Mouse (Mus musculus) Patski (cell line): ENCODE results near the gene Spi1. TPM values are rescaled to one million over a fixed set of nuclear protein-coding genes. Genes with fewer than 3 reads are reported as not detected.

Experiments
- ATAC-seq: fragments of 100-300 bp; one replicate; pipeline ENCODE4 v1.8.0; 2021
- CTCF ChIA-PET: fragments of 350-600 bp; sonication (Branson Sonifier 250); formaldehyde crosslinking; loops from one replicate; lab custom pipeline; 2022; ENCODE audit warnings: inconsistent platforms; lab: Charles Lee
- POLR2A ChIA-PET: fragments of 350-600 bp; sonication (Branson Sonifier 250); formaldehyde crosslinking; loops from one replicate; lab custom pipeline; 2022; ENCODE audit warnings: antibody characterized with exemption, inconsistent platforms; lab: Charles Lee
- DNase-seq: peaks from one replicate; pipeline ENCODE4 v3.0.0-alpha.2; 2011; ENCODE audit warnings: low read depth, low spot score
- H3K27me3 ChIP-seq: fragments of 371-371 bp; one replicate; pipeline ENCODE4 v1.5.1; 2021
- CTCF ChIP-seq: fragments of 100-300 bp; IDR thresholded peaks from one replicate; pipeline ENCODE4 v1.5.1; 2021
- in situ Hi-C: fragments of 300-500 bp; cut with MboI; formaldehyde crosslinking; loops from 3 replicates; pipeline ENCODE4 v1.11.1; 2018; ENCODE audit warnings: low pct_unique_long_range_greater_than_20kb, mixed read lengths
- polyA plus RNA-seq: library from polyadenylated mRNA; unstranded; gene quantifications from one replicate; pipeline ENCODE4 v1.2.3, GENCODE M21; 2021

Gene Spi1
- polyA plus RNA-seq, 1 experiment from 2014 or later: 1.1 TPM

- DNase-seq (no peak), ATAC-seq (no peak)
- TF ChIP-seq CTCF: no peak
- in situ Hi-C loops: loop anchor here (10.0 kb wide), 1 partner anchor 367 kb away; no protein-coding TSS in a partner anchor
- H3K27me3 ChIP-seq: peaks cover 14% of the 10 kb centered on the region
- ChIA-PET CTCF (interaction anchor here (1.5 kb wide), 1 partner anchor 52 kb away, joined by 4 read pairs; no protein-coding TSS in a partner anchor), POLR2A (no interaction called here)
These were observed 35.5 kb downstream of the Spi1 start, which contains the start of gene Mybpc3 for GRCm38 (mm10) chr2:91117585-91118275. Mybpc3 (plus strand) TSS chr2:91118144.

- CTCF ChIA-PET: interaction anchor here (1.5 kb wide), 1 partner anchor 53 kb away, joined by 4 read pairs; no protein-coding TSS in a partner anchor
- in situ Hi-C loops: loop anchor here (10.0 kb wide), 1 partner anchor 366 kb away; no protein-coding TSS in a partner anchor
- ATAC-seq: no peak
- no peak for TF ChIP-seq CTCF
- peaks cover 14% of the 10 kb centered on the region for H3K27me3 ChIP-seq
- no peak for DNase-seq
- POLR2A ChIA-PET: no interaction called here
These were observed 36.5 kb downstream of the Spi1 start for GRCm38 (mm10) chr2:91118647-91119046.

- ChIA-PET CTCF (no interaction called here), POLR2A (no interaction called here)
- H3K27me3 ChIP-seq: peaks cover 14% of the 10 kb centered on the region
- DNase-seq (no peak), ATAC-seq (no peak)
- no peak for TF ChIP-seq CTCF
- in situ Hi-C loops: loop anchor here (10.0 kb wide), 1 partner anchor 366 kb away; no protein-coding TSS in a partner anchor
These were observed 36.9 kb downstream of the Spi1 start for GRCm38 (mm10) chr2:91119061-91119460.

GRCm38 (mm10) chr2:91119551-91119950, 37.4 kb downstream of the Spi1 start:
- ChIA-PET POLR2A (no interaction called here), CTCF (no interaction called here)
- TF ChIP-seq CTCF: no peak
- in situ Hi-C loops: loop anchor here (10.0 kb wide), 1 partner anchor 365 kb away; no protein-coding TSS in a partner anchor
- peaks cover 14% of the 10 kb centered on the region for H3K27me3 ChIP-seq
- ATAC-seq: no peak
- no peak for DNase-seq

GRCm38 (mm10) chr2:91120261-91120671, 38.1 kb downstream of the Spi1 start:
- ChIA-PET CTCF (no interaction called here), POLR2A (no interaction called here)
- H3K27me3 ChIP-seq: peaks cover 14% of the 10 kb centered on the region
- in situ Hi-C loops: no loop called here
- ATAC-seq (no peak), DNase-seq (no peak)
- TF ChIP-seq CTCF: no peak

- in situ Hi-C loops: no loop called here
- CTCF ChIA-PET: no interaction called here
- DNase-seq (no peak), ATAC-seq (no peak)
- peaks cover 14% of the 10 kb centered on the region for H3K27me3 ChIP-seq
- no peak for TF ChIP-seq CTCF
- POLR2A ChIA-PET: no interaction called here
These were observed 38.8 kb downstream of the Spi1 start for GRCm38 (mm10) chr2:91121011-91121410.

- ChIA-PET CTCF (no interaction called here), POLR2A (no interaction called here)
- H3K27me3 ChIP-seq: peaks cover 14% of the 10 kb centered on the region
- DNase-seq (no peak), ATAC-seq (no peak)
- in situ Hi-C loops: no loop called here
- TF ChIP-seq CTCF: no peak
These were observed 39.3 kb downstream of the Spi1 start for GRCm38 (mm10) chr2:91121497-91121896.

- no peak for TF ChIP-seq CTCF
- H3K27me3 ChIP-seq: peaks cover 14% of the 10 kb centered on the region
- ChIA-PET POLR2A (no interaction called here), CTCF (interaction anchor here (1.0 kb wide), 1 partner anchor 8 kb away, joined by 3 read pairs; no protein-coding TSS in a partner anchor)
- ATAC-seq: no peak
- in situ Hi-C loops: no loop called here
- no peak for DNase-seq
These were observed 41.3 kb downstream of the Spi1 start for GRCm38 (mm10) chr2:91123521-91123920.

GRCm38 (mm10) chr2:91125101-91125500, 42.9 kb downstream of the Spi1 start:
- DNase-seq: no peak
- no peak for ATAC-seq
- H3K27me3 ChIP-seq: peaks cover 12% of the 10 kb centered on the region
- no peak for TF ChIP-seq CTCF
- CTCF ChIA-PET: no interaction called here
- POLR2A ChIA-PET: no interaction called here
- in situ Hi-C loops: no loop called here

GRCm38 (mm10) chr2:91128761-91129160, 46.6 kb downstream of the Spi1 start:
- DNase-seq: no peak
- POLR2A ChIA-PET: no interaction called here
- no peak for ATAC-seq
- no peaks in the 10 kb centered on the region for H3K27me3 ChIP-seq
- CTCF ChIA-PET: no interaction called here
- in situ Hi-C loops: no loop called here
- no peak for TF ChIP-seq CTCF

GRCm38 (mm10) chr2:91130126-91130525, 47.9 kb downstream of the Spi1 start:
- in situ Hi-C loops: no loop called here
- DNase-seq (no peak), ATAC-seq (no peak)
- no peak for TF ChIP-seq CTCF
- H3K27me3 ChIP-seq: no peaks in the 10 kb centered on the region
- POLR2A ChIA-PET: no interaction called here
- CTCF ChIA-PET: no interaction called here
